18 mouse cellular contexts compared by ENCODE assay signal in the genomic region with DNA sequence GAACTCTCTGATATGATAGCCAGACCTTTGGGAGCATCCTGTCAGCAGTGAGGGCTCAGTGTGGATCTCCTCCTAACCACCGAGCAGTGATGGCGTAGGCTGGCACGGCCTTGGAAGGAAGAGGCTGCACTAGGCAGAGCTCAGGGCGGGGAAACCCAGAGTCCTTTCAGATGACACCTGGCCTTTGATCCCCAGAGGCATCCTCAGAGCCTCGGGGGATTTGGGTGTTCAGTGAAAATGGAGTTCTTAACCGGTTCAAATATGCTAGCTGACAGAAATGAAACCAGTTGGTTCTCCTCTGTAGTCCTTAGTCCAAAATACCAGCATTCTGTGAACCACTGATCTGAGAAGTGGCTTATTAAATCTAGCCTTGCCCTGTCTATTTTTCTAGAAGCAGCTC. TPM values are rescaled to one million over a fixed set of nuclear protein-coding genes. Genes with fewer than 3 reads are reported as not detected.
DNase-seq lines count a peak whose midpoint lies in the region; ATAC-seq and TF ChIP-seq lines count a peak whose summit lies in the region.
"Had no signal": no experiment of that assay in that cellular context is flagged by ENCODE, and none has a peak within 500 bp of the region (broad histone marks: within the 10 kb centered on the region; RNA-seq: fewer than 3 reads in every experiment).

No protein-coding gene starts in this region.

- no peak overlapping the region for H3K9ac ChIP-seq in liver, postnatal 0 days (replicated peaks)
- H3K9ac ChIP-seq in liver, embryonic 11.5 days (ENCODE audit: low read depth, low read length): no peak overlapping the region
- H3K9ac ChIP-seq: embryonic facial prominence, embryonic 13.5 days; limb, embryonic 15.5 days; lung, embryonic 14.5 days; stomach, embryonic 15.5 days had no signal

- ATAC-seq in liver, postnatal 0 days: no peak
- ATAC-seq in liver, embryonic 11.5 days (replicated peaks; ENCODE audit: low FRiP score): no peak

- 56% methylated on average over 6 of the region's 6 CpGs for WGBS in liver, postnatal 0 days (ENCODE audit: insufficient replicate concordance)
- 66% methylated on average over 6 of the region's 6 CpGs for WGBS in liver, embryonic 11.5 days

- peaks cover 38% of the 10 kb centered on the region for H3K4me1 ChIP-seq in liver, postnatal 0 days (ENCODE audit: insufficient read depth)
- peaks cover 33% of the 10 kb centered on the region for H3K4me1 ChIP-seq in liver, embryonic 11.5 days (replicated peaks; ENCODE audit: control insufficient read depth, insufficient read depth, low read length)

- no peaks in the 10 kb centered on the region; the same call in 1 of the 2 replicates for H3K36me3 ChIP-seq in liver, postnatal 0 days (replicated peaks; ENCODE audit: insufficient read depth, low read length)
- H3K36me3 ChIP-seq in liver, embryonic 11.5 days (ENCODE audit: control insufficient read depth, insufficient read depth, low read length): no peaks in the 10 kb centered on the region; the same call in 1 of the 2 replicates

- no peak overlapping the region for H3K4me3 ChIP-seq in liver, postnatal 0 days (ENCODE audit: low read depth, low read length)
- no peak overlapping the region for H3K4me3 ChIP-seq in liver, embryonic 11.5 days (ENCODE audit: low read depth, low read length)
- H3K4me3 ChIP-seq: embryonic facial prominence, embryonic 13.5 days; forebrain, embryonic 10.5 days; left cerebral cortex, adult 2 months; limb, embryonic 15.5 days; stomach, embryonic 15.5 days had no signal

- H3K27me3 ChIP-seq in liver, postnatal 0 days (ENCODE audit: insufficient read depth, low read length): no peaks in the 10 kb centered on the region
- H3K27me3 ChIP-seq in liver, embryonic 11.5 days (replicated peaks; ENCODE audit: control insufficient read depth, insufficient read depth, low read length): no peaks in the 10 kb centered on the region
- H3K27me3 ChIP-seq: embryonic facial prominence, embryonic 13.5 days; limb, embryonic 15.5 days; stomach, embryonic 15.5 days had no signal

- no peak for DNase-seq in liver, postnatal 0 days
- no peak for DNase-seq in liver, embryonic 11.5 days (ENCODE audit: low spot score)
- DNase-seq in induced T-regulatory cell, adult 2 months (ENCODE audit: low read depth): peak; percentile 82
- DNase-seq in spleen, postnatal 36 days (ENCODE audit: low spot score in 2 of 2): peak; percentile 91 to 93
- DNase-seq in lung, postnatal 25 days (ENCODE audit: low spot score): no peak
- DNase-seq in left cerebral cortex, postnatal 36 days (ENCODE audit: low spot score in 2 of 2): no peak
- no peak for DNase-seq in cerebellum, adult 8-10 months
- DNase-seq: adrenal gland, postnatal 36 days; heart, adult 18-20 months; heart, postnatal 4 days; kidney, adult 18-20 months; kidney, postnatal 4 days; lung, embryonic 14.5 days had no signal

- no peak for TF ChIP-seq EP300 in liver, postnatal 0 days (IDR thresholded peaks at IDR 0.05; ENCODE audit: low read depth)

- TF ChIP-seq CTCF in liver, postnatal 0 days (IDR thresholded peaks at IDR 0.05; ENCODE audit: low read depth): no peak

- no peaks in the 10 kb centered on the region for H3K9me3 ChIP-seq in liver, postnatal 0 days (ENCODE audit: low read length)
- no peaks in the 10 kb centered on the region for H3K9me3 ChIP-seq in liver, embryonic 11.5 days (ENCODE audit: control insufficient read depth, low read length)
- H3K9me3 ChIP-seq: embryonic facial prominence, embryonic 13.5 days; forebrain, embryonic 10.5 days; limb, embryonic 15.5 days; stomach, embryonic 15.5 days had no signal

- peak overlapping the region; percentile 69 for H3K27ac ChIP-seq in liver, postnatal 0 days (ENCODE audit: low read depth)
- no peak overlapping the region for H3K27ac ChIP-seq in liver, embryonic 11.5 days (ENCODE audit: low read depth, low read length)
- H3K27ac ChIP-seq: embryonic facial prominence, embryonic 13.5 days; forebrain, embryonic 10.5 days; left cerebral cortex, adult 2 months; limb, embryonic 15.5 days; stomach, embryonic 15.5 days had no signal

- intact Hi-C loops in left cerebral cortex, postnatal 36 days (cut with DNase I): no loop called here

- no peak overlapping the region for H3K4me2 ChIP-seq in liver, postnatal 0 days (ENCODE audit: low read depth, low read length)
- H3K4me2 ChIP-seq in liver, embryonic 11.5 days: no peak overlapping the region
- H3K4me2 ChIP-seq: embryonic facial prominence, embryonic 13.5 days; limb, embryonic 15.5 days; lung, embryonic 14.5 days; stomach, embryonic 15.5 days had no signal

RNA-seq across cellular contexts. Expression of a gene that starts 35.3 kb away (rescaled TPM):
- polyA plus RNA-seq in liver, postnatal 0 days (2015; fragmentation: Nextera tagmentation; extraction: Ambion mirVana): 7.9 and 9.8 TPM in 2 replicates
- polyA plus RNA-seq in liver, embryonic 11.5 days (2014; fragmentation: Nextera tagmentation; extraction: Ambion mirVana): 22.9 and 24.1 TPM in 2 replicates
- 100 to 1,000 TPM; 109 to 114 TPM for total RNA-seq in left cerebral cortex, postnatal 36 days (2021)

Comparison
In these comparisons a context has a peak if more than half of its experiments do, and no peak if none do; other contexts are left out.
1. DNase-seq: peak in induced T-regulatory cell, adult 2 months (single experiment) and spleen, postnatal 36 days (2 of 2); none in liver, postnatal 0 days (single experiment), liver, embryonic 11.5 days (single experiment), lung, postnatal 25 days (single experiment), left cerebral cortex, postnatal 36 days (0 of 2) and cerebellum, adult 8-10 months (single experiment).